Mouse (Mus musculus) retina, postnatal 1 day (tissue): ENCODE measurements around the gene Dock10.

ENCODE experiments used
- DNase-seq: peaks from one replicate; pipeline ENCODE4 v3.0.0-alpha.2; 2012

The Dock10 gene

GRCm38 (mm10) chr1:80606131-80606754 lies 152.1 kb downstream of the Dock10 start:
- DNase-seq = no peak

GRCm38 (mm10) chr1:80604332-80604731 lies 154.0 kb downstream of the Dock10 start:
- no peak for DNase-seq

GRCm38 (mm10) chr1:80603081-80603480 lies 155.2 kb downstream of the Dock10 start:
- DNase-seq = no peak

DNA sequence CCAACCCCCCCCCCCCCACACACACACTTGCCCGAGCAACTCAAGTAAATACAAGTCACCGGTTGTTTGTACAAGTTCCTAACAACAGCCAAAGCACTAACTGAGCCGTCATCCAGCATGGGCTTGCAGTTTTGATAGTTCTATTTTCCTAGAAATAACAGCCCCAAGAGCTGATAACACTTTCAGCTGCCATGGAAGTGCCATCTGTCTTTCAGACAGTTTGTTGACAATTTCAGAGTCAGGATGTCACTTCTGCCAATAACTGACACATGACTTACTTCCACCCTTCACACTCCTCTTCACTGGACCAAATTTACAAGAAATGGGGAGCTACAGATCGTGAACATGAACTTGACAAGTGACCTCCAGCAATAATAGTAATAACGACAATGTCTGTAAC lies 175.0 kb downstream of the Dock10 start:
- DNase-seq = no peak

DNA sequence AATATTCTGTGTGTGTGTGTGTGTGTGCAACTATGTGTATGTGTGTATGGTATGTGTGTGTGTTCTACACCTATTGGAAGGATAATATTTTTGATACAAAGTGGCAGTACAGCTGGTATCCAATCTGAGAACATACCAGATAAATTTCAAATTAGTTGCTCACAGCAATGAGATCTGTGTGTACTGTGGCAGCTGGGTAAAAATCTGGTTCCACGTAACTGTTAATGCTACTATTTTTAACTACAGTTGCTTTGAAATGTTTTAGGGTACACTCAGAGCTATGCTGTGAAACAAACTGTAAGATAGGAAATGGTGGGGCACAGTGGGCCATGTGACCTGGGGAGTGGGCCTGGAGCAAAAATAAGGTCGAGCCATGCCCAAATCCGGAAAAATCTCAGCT lies 176.1 kb downstream of the Dock10 start:
- DNase-seq = no peak

DNA sequence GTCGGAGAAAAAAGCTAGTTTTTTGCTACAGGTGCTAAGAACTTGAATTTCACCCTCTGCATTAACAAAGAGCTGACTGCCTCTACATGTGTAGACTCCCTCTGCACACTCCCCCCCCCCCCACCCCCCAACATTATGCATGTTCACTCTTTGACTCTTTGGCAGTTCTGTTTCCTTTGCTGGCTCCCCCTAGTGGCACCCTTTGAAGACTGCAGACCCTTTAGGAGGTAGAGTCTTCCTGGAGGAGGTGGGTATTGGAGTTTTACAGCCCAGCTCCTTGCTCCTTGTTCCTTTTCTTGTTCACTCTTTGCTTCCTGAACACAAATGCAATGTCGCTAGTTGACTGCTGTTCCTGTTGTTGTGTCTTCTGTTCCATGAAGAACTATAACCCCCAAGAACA lies 181.4 kb downstream of the Dock10 start:
- DNase-seq = peak; percentile 27

DNA sequence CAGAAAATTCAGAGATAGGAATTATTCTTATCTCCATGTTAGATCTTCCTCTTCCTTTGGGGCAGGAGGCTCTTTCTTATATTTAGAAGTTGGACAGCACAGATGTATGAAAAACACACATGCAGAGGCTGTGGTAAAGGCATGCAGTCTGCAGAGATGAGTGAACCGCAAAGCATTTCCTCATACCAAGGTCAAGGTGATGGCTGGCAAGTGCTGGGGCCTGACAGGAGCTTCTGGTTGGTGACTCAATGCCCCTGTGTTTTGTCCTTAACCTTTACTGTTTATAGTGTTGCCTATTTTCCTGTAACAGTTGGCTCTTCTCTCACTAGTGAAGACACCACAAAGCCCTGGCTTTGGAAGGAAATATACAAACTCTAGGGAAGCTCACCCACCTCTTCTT lies 201.9 kb downstream of the Dock10 start:
- DNase-seq = no peak

GRCm38 (mm10) chr1:80541522-80541921 lies 216.8 kb downstream of the Dock10 start:
- DNase-seq = peak; percentile 11

DNA sequence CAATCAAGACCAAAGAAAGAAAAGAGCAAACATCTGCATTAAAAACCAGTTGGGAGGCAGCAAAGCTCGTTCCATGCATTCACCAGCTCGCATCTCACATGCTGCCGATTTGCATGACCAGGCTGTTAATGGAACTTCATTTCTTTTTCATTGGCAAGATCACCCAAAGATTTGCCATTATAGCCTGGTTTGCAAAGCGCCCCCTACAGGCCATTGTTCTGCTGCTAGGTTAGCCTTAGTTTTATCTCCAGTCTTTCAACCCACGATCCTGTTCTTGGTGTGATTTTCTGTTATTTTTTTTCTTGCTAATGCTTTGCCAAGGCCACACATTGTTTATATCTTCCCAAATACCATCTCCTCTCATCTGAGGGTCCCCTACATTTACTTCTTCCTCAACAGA lies 236.1 kb downstream of the Dock10 start:
- no peak for DNase-seq

- DNase-seq = no peak
These were observed 237.9 kb downstream of the Dock10 start for GRCm38 (mm10) chr1:80520456-80520855.

DNA sequence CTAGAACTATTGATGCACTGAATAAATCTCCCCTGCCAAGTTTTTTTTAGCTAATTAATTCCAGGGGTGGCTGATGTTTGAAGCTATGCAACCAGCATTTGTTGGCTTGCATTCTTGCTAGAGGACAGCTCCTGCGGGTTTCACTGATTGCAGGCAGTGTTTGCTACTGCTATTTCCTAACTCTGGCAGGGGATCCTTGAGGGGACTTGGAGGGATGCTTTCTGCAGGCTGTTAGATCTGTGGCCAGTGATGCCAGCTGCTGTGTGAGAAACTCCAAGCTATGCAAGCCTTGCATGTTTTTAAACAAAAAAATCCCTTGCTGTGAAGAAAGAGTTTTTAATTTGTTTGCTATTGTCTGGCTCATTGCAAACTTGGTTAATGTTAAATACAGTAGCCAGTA lies 238.4 kb downstream of the Dock10 start:
- DNase-seq = no peak

GRCm38 (mm10) chr1:80515836-80516235 lies 242.5 kb downstream of the Dock10 start:
- peak; percentile 49 for DNase-seq

GRCm38 (mm10) chr1:80512210-80512948 lies 245.9 kb downstream of the Dock10 start:
- DNase-seq = peak; percentile 66

GRCm38 (mm10) chr1:80504757-80505156 lies 253.6 kb downstream of the Dock10 start:
- DNase-seq = peak; percentile 34

- no peak for DNase-seq
These were observed 254.2 kb downstream of the Dock10 start for GRCm38 (mm10) chr1:80504081-80504480.

GRCm38 (mm10) chr1:80502456-80503165 lies 255.7 kb downstream of the Dock10 start:
- DNase-seq = no peak

- no peak for DNase-seq
These were observed 259.1 kb downstream of the Dock10 start for GRCm38 (mm10) chr1:80499264-80499663.

GRCm38 (mm10) chr1:80496360-80496759 lies 262.0 kb downstream of the Dock10 start:
- no peak for DNase-seq

GRCm38 (mm10) chr1:80483419-80483818 lies 274.9 kb downstream of the Dock10 start:
- no peak for DNase-seq

DNA sequence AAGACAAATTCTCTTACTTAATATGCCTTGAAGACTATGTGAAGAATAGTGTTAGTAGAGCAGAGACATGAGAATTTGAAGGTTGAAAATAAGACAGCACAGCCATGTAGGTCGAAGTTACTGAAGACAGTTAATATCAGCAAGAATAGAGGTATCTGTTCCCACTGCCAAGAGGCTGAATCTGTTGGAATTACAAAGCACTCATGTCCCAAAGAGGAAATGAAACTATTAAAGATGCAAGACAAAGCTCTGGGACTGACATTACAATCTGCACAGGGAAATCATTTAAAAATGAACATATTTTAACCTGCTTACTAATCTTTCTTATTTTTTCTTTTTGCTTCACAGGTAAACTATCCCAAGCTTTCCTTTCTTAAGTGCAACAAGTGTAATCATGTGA lies 283.4 kb downstream of the Dock10 start:
- no peak for DNase-seq

DNA sequence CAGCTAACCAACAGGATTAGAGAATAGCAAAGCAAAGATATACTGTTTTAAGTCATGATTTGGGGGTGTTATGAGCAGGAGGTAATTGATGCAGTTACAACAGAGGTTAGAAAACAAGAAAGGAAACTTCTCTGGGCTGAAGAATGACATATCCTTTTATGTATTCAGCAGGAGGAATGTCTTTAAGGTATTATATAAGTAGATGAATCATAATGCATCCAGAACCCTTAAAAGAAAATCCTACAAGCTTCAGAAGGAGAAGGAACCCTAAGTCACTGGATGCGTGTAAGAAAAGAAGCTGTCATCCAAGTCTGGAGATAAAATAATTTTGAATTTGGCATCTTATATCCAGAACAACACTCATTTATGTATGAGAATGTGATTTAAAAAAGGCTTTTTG lies 285.9 kb downstream of the Dock10 start:
- DNase-seq = no peak

- no peak for DNase-seq
These were observed 297.0 kb downstream of the Dock10 start, which contains the start of gene Gm45261 for GRCm38 (mm10) chr1:80461348-80461747. Gene Gm45261 (minus strand): TSS chr1:80461448.

DNA sequence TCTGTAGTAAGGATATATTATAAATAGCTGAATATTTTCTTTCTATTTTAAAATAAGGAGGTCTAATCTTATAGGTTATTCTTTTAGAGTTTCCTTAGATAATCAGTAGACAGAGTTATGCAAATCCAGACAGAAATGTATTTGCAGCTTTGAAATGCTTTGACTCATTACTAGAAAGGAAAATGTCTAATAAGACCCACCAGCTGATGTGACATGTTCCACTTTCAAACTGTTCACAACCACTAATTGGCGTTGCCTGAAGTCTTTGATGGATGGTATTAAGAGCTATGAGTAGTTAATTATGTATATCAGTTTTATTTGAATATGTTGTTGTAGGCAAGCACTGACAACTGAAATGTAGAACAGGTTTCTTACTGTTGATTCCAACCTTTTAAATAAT lies 298.4 kb downstream of the Dock10 start:
- no peak for DNase-seq

- DNase-seq = no peak
These were observed 298.9 kb downstream of the Dock10 start for GRCm38 (mm10) chr1:80459477-80459876.
